Mouse (Mus musculus): ENCODE data around the gene Srebf1. TPM values are rescaled to one million over a fixed set of nuclear protein-coding genes. Genes with fewer than 3 reads are reported as not detected.

Srebf1 gene
- total RNA-seq (2021) = 10 to 100 TPM; 73.9 to 80.4 TPM
- long read RNA-seq, full-length matches to known transcripts = 21 of 74 reads
- long read RNA-seq, partial matches to known transcripts = 10 of 74 reads
- long read RNA-seq, other reads (novel, unspliced or antisense) = 43 of 74 reads

DNA sequence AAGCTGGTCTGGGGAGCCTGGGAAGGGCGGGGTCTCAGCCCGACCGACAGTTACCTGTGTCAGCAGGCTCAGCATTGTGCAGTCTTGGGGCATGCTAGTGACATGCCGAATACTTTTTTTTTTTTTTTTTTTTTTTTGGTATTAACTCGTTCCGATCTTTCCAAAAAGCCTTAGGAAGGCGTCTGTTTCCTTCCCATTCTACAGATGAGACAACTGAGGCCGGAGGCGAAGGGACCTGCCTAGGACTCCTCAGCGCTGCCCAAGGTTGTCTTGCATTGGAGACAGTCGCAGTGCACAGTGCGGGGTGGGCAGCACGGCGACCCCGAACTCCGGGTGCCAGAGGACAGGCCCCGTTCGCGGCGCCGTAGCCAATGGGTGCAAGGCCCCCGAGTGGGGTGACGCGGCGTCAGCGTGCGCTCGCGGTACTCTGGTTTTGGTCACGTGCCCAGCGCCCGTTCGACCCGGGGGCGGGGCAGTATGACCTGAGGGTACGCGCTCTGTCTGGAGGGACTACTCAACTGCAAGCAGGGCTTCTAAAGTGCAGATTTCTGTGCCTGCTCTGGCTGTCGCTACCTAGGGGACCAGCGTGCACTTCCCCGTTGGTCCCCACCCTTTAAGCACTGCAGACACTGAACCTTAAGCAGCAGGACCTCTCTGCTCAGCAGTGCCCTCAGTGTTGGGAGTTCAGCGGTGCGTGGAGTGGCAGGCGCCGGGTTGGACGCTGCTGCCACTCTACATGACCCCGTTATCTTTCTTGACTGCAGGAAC is at the start of gene Srebf1:
Gene Srebf1, minus strand, starts transcription at position 113 of the 768 bp plus-strand sequence.
- peak in 1 of 2 experiments; percentile 66 for DNase-seq (ENCODE audit: low spot score in 2 of 2)

DNA sequence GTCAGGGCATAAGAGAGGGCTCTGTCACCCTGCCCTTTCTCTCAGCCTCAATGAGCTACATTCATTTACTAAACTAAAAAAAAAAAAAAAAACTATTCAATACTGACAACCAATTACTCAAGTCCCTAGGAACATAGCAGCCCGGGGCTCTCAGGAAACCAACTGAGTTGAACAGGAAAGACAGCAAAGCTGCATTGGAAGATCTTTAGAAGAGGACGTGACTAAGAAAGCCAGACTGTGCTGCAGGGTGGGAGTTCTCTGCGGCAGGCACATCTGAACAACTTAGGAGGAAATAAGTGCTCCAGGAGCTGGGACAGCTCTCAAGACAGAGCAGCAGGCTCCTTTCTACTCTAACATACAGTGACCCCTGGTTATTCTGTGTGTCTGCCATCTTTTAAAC is 46.2 kb upstream of the Srebf1 start:
- no peak for DNase-seq (ENCODE audit: low spot score in 2 of 2)

DNA sequence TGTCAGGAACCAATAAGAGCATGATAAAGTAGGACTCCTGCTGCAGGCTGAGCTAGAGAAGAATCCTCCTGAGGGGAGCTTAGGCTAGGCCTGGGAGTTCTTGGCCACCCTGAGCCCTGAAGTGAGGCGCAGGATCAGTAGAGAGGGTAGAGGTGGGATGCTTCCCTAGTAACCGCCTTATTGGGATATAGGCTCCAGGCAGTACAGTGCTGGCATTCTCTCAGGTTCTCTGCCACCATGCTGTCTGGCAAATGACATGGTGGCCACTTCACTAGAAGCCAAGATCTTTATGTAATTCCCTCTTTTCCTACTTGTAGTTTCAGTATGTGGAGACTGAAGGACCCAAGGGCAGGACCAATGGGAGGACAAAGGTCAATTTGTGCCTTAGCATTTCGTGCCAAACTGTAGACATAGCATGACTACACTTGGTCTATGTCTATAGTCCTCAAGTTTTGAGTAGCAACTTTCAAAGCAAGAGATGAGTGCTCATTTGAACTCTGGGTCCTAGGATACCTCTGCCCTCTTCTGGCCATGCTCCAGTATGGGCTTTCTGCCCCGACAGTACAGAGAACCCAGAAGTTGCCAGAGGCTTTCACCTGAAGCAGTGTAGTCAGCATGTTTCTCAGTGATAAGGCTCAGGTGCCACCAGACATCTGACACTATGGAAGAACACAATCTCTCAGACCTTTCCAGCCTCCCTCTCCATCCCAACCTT is 43.0 kb upstream of the Srebf1 start:
- DNase-seq (ENCODE audit: low spot score in 2 of 2) = no peak

DNA sequence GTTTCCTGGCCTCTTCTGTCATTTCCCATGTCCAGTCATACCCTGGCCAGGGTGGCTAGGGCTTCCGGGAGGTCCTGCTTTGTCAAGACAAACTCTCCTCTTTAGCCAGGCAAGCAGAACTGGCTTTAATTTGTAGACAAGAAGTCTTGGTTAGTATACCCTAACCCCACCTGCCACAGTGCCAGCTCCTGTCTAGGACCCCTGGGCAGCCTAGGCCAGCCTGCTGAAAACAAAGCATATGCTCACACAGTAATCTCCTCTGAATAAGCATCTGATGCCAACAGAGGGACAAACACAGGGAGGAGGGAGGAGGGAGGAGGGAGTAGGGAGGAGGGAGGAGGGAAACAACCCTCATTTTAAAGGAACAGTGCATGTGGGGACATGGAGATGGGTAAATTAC is 42.3 kb upstream of the Srebf1 start:
- DNase-seq (ENCODE audit: low spot score in 2 of 2) = no peak

DNA sequence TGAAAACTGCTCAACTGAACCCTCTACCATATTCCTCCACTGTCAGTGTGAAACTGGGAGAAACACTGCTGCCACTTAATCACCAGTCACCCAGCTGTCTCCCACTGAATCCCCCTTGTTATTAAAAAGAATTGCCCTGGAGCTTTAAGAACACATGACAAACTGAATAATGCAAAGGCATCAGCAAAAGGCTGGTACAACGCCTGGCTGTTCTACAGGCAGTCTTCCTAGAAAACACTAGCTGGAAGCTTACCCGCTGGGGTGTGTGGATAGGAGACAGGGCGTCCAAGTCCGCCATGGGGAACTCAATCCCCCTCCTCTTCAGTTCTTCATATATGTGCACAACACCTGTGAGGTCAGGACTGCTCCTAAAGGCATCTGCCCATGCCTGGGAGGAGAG is 40.0 kb upstream of the Srebf1 start:
- DNase-seq (ENCODE audit: low spot score in 2 of 2) = no peak

DNA sequence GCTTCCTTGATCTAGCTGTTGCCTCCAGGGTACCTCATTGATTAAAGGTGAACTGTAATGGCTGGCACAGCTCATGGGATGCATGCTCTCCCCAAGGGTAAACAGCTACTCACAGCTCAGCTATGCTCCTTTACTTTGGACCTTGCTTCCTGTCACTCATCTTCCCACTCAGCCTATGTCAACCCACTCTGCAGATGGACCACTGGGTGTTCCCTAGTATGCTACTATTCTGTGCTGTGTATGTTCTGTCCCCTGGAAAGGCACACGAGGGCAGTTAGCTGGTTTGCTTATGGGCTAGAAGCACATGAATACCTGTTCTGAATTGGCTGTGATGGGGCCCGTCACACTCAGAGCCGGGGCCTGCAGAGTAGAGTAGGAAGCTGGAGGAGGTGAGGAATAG is 38.4 kb upstream of the Srebf1 start:
- peak in 1 of 2 experiments; percentile 70 for DNase-seq (ENCODE audit: low spot score in 2 of 2)

DNA sequence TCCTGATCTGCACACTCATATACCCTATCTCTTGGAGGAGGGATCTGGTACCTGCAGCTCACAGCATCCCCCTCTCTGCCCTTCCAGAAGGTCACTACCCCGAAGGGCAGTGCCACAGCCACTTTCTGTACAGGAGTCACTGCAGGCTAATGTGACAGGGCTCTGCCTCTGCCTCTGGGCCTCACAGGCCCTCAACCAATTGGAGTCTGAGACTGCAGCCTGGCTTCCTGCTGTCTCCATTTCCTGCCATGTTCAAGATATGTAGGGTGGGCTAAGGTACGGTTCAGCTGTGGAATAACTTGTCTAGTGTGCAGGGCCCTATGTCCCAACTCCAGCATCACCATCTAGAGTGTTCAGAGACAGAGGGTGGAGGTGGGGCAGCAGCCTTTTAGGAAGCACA is 35.3 kb upstream of the Srebf1 start:
- no peak for DNase-seq (ENCODE audit: low spot score in 2 of 2)

DNA sequence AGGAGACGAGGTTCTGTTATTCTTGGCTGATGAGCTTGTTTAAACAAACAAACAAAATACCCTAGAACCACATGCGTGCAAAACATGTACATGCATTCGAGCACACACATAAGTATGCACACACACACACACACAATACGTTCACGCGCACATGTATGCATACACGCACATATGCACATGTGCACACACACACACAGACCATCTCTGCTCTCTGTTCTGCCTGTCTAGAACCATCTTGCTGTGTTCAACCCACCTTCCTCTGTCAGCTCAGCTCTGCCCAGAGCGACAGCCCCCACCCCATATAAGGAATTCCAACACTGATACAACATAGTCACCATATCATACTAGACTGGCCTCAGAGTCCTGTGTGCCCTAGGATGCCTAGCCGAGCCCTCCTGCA is 34.3 kb upstream of the Srebf1 start:
- no peak for DNase-seq (ENCODE audit: low spot score in 2 of 2)

DNA sequence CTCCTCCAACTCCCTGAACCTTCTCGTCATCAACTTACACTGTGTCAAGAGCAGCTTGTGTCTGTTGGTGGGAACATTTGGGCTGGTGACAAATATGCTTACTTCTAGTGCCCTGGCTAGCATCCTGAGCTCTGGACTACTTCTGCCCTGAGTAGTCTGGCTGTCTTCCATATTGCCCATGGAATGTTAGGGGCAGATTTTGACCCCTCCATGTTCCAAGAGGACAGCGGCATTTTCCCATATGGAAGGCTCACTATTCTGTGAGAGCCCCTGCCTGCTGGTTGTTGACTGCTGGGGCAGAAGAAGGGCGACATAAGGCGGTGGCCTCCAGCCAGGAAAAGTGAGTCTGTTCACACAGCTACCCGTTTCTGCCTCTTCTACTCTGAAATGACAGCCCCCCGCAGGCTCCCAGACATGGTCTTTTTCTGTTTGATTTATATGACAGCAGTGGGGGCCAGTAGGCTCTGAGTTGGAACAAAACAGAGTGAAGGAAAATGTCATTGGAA is 33.8 kb upstream of the Srebf1 start:
- DNase-seq (ENCODE audit: low spot score in 2 of 2) = peak; percentile 58 to 84

DNA sequence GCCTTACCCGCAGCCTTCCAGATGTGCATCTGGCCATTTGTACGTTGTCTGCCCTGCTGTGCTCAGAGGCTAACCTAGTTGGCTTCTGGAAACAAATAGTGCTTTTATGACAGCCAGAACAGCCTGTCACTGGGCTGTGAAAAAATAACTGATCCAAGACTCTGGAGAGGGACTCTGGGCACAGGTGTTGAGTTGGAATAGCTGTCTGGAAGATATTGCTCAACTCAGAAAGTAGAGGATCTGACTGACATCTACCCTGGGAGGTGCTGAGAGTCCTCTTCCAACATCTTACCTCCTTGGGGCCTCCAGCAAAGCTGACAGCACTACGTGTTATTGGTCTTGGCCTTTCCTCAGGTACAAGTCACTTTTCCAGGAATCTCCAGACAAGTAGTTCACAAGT is 33.3 kb upstream of the Srebf1 start:
- no peak for DNase-seq (ENCODE audit: low spot score in 2 of 2)

DNA sequence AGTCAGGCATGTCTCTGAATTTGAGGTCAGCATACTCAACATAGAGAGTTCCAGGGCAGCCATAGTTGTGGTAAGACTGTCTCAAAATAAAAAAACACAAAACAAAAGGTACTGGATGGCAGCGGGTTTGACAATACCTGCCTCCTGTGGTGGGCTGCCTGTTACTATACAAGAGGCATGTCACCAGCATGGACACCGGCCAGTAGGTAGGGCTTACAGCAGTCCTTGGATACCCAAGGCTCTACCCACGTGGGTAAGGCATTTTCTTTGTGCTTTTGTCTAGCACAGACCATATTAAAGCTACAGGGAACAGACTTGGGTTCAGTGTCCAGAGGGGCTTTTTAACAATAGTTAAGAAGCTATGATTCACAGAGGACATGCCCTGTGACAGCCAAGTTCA is 32.8 kb upstream of the Srebf1 start:
- DNase-seq (ENCODE audit: low spot score in 2 of 2) = no peak

DNA sequence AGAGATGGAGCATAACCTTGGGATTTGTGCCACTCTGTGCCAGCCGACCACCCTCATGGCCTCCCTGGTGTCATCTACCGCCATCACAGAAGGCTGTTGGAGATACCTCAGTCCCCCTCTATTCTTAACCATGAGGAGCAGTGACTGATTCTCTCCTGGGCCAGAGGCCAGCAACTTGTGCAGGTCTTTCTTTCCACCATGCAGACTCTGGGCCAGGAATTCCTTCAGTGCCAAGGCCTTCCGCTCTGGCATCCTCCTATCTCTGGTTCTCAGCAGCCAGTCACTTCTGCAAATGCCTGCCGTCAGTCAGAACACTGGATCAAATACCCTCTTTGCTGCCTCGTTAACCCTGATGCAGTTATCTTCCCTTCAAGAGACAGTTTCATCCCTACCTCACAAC is 31.9 kb upstream of the Srebf1 start:
- DNase-seq (ENCODE audit: low spot score in 2 of 2) = no peak

DNA sequence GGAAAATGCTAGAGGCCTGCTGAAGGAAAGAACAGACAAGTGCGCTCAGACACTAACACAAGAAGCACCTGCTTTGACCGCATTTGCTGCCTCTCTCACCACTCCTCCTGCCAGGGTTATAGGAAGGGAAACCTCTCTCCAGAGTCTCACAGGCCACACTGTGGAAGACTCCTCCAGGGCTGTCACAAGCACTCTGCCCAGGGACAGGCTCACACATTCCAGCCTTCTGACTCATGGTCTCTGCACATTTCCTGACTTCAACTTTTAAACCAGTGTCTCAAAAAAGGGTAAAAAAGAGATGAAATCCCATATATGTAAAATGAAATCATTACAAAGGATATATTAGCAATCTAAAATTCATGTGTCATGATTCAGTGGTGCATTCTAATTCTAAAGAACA is 31.2 kb upstream of the Srebf1 start:
- no peak for DNase-seq (ENCODE audit: low spot score in 2 of 2)

DNA sequence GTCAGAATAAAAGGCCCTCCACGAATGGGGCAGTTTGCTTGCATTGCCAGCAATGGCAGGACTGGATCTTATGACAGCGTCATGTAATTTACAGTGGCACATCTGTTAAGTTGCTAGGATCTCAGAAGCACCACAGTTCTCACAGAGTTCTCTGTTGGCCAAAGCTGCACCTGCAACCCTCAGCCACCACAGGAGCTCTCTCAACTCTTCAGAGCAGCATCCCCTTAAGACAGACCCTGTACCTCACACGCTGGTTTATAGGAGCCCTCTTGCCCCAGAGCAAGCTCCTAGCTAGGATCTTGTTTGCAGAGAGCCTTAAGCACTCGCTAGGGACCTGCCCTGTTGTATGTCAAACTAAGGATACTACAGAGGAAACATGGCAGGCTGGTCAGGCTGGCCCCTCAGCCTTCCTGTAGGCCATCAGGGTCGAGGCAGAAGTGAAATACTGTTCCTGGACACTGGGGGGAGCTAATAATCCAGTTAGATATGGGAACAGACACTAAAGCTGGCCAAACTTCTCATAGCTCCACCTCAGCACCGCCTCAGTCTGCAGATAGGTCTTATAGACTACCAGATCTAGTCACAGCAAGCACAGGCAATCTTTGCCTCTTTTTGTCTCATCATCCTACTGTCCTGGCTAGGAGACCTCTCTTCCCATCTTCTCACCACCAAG is 28.7 kb upstream of the Srebf1 start:
- DNase-seq (ENCODE audit: low spot score in 2 of 2) = peak in 1 of 2 experiments; percentile 68

DNA sequence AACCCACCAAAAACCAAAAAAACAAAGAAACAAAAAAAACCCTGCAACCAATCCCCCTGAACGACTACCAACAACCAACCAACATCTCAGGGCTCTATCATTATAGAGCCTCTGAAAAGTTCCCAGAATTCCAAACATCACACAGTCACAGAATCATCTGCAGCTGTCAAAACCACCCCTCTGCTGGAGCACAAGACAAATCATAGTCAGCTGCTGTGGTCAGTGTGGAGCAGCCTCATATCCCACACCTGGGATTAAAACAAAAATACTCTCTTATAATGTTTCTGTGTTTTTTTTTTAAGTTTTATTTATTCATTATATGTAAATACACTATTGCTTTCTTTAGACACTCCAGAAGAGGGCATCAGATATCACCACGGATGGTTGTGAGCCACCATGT is 27.5 kb upstream of the Srebf1 start:
- no peak for DNase-seq (ENCODE audit: low spot score in 2 of 2)

DNA sequence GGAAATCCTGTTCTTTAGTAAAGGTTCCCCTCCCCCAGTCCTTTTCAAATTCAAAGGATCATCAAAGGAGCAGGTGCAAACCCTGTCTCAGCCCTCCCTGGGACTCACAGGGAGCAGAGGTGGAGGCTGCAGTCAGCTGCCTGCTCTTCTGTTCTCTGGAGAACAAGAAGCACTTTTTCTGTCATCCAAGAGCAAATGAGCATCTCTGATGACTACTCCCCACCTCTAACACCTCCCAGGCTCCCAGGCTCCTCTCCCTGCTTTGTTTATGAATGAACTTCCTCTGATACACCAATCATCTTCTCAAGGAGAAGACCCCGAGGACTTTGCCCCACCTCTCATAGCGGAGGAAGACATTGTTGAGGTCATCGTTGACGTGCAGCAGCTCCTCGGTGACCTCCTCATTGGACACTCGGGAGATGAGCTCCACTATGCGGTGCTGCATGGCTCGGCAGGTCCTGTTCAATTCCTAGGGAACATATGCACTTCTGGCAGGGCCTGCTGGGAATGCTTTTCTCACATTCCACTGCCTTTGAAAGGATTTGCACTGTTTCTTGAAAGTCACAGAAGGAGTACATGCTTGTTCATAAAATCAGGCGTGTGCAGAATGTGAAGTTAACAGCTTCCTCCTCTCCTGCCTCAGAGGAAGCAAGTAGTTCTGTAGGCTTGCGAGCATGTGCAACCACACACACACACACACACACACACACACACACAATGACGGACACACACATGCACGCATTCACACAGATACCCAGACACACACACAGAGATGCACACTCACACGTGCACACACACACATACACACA is 26.4 kb upstream of the Srebf1 start:
- no peak for DNase-seq (ENCODE audit: low spot score in 2 of 2)

DNA sequence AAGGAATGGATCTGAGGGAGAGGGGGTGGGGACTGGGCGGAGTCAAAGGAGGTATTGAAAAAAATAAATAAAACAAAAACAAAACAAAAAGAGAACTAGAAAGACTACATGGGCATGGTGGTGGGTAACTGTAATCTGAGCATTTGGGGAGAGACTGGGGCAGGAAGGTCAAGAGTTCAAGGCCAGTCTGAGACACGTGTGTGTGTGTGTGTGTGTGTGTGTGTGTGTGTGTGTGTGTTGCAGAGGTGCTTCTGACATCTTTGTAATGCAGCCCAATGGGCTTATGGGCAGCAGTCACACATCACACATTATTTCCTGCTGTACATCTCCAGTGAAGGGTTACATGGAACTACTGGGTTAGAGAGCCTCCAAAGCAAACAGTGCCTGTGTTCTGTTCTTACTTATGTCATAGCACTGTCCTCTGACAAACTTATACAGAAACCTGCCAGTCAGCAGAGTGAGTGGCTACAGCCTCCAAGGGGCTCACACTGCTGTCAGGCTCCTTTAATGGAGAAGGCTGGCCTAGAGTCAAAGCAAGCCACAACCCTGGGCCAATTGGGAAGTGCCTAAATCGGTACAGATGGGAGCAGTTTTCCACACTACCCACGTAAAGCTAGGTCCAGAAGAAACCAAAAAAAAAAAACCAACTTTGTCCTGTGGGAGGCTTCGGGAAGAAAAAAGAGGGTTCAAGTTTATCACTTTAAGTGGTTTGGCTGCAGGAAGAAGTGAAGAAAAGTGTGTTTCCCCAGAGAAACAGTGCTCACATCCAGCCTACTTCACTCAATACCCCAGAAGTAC is 25.6 kb upstream of the Srebf1 start:
- no peak for DNase-seq (ENCODE audit: low spot score in 2 of 2)

DNA sequence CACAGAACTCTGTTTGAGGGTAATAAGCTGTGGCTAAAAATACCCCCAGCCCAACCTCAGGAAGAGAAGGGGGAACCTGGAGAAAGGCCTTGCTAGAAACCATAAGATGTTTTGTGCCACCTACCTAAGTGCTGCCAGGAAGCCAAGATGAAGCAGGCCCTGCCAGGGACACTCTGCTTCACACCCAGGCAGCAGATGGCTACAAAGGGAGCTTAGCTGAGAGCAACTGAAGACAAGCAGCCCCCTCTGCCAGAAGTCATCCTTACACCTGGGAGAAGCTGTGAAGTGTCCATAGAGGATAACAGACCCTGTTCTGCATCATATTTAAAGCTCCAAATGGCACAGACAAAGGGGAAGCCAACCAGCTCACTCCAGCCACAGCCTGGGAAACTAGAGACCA is 23.7 kb upstream of the Srebf1 start:
- no peak for DNase-seq (ENCODE audit: low spot score in 2 of 2)

DNA sequence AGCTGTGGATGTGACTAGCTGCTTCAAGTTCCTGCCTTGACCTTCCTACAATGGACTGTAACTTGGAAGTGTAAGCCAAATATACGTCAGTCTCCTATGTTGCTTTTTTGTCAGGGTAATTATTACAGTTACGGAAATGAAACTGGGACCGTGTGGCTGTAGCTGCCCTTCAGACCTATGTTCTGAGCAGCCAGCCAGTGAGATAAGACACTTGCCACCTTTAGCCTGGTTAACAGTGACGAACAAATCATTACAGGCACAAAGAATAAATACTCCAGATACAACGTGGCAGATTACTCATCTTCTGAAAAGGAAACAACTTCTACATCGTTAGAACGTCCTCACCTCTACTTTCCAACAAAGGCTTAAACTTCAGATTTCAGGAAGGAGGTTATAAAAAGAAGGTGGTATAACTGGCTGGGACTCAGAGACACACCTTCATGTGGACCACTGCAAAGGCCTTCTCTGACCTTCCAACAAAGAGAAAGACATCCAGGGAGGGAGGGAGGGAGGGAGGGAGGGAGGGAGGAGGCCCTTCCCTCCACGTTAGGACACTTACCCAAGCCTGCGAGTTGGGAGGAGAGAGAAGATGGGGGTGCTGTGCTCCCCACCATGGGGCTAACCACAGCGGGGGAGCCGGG is 22.2 kb upstream of the Srebf1 start:
- no peak for DNase-seq (ENCODE audit: low spot score in 2 of 2)

DNA sequence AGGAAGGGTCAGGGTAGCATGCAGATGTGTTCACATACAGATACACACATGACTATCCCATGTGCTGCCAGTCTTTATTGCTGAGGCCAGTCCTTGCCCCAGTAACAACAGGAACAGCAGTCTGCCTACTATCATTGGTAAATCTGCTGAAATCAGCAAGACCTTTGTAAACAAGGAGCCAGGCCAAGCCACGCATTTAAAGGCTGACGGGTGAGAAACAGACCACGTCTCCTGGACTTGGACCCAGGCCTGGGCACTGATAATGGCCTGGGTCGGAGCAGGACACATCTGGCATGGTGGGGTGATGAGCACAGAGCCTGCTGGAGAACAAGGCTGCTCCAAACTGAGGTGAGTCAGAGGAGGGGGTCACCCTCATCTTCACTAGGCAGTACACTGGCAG is 18.1 kb upstream of the Srebf1 start:
- no peak for DNase-seq (ENCODE audit: low spot score in 2 of 2)

Data from layer of hippocampus, adult 18-20 months (tissue).